Mouse (Mus musculus) frontal cortex, postnatal 25 days (tissue): ENCODE results near the gene Plac8.

Source experiments
- DNase-seq, 2 experiments: peaks; one replicate each; pipeline ENCODE4 v3.0.0; 2022; ENCODE audit warnings: low spot score in 2 of 2

Plac8 gene

GRCm38 (mm10) chr5:100535826-100536225, 36.2 kb downstream of the Plac8 start:
- no peak for DNase-seq

- no peak for DNase-seq
Measured at GRCm38 (mm10) chr5:100526164-100526563, 45.9 kb downstream of the Plac8 start.

- no peak for DNase-seq
Measured at GRCm38 (mm10) chr5:100525620-100526019, 46.4 kb downstream of the Plac8 start.

DNA sequence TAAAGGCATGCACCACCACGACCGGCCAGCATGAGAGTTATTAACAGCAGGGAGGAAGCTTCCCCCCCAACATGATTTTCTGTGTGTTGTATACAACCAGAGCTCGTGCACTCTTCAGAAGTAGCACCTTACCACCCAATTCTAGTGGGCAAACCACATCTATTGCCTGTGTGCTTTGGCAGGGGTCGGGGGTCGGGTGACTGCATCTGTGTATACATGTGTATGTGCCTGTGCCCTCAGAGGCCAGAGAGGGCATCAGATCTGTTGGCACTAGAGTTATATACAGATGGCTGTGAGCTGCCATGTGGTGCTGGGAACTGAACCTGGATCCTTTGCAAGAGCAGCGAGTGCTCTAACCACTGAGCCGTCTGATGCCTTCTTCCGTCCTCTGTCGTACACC, 47.1 kb downstream of the Plac8 start:
- DNase-seq = no peak

GRCm38 (mm10) chr5:100523331-100523730, 48.7 kb downstream of the Plac8 start:
- DNase-seq = no peak

DNA sequence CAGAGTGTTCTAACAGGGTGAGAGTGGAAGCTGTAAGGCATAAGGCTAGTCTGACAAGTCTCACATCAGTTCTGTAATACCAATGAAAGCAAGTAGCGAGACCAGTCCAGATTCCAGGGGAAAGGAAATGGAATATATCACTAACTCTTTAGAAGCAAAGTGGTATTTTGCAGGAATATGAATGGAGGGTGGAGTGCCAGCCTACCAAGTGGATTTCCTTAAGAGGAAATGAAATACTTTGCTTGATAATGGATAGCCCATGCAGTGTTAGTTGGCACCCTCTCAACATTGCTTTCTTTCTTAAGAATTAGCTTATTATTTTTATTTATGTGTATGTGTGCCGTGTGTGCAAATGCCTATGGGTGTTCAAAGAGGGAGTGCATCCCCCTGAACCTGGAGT, 51.8 kb downstream of the Plac8 start:
- no peak for DNase-seq

DNA sequence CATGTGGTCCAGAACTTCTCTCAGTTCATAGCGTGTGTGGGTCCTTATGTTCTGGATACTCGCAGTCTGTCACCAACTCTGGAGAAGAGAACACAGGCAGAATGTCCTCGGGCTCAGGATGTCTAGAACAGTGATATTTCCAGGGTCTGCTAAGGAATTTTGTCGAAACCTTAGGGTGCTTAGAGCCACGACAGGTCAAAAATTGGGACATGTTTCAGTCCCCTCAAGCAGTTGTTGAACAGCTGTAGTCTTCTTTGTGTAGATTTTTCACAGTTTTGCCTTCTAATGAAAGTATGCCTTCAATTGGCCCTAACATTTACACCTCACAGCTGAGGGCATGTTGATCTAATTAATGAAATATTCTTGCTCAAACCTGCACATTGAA, 53.0 kb downstream of the Plac8 start:
- DNase-seq = no peak

DNA sequence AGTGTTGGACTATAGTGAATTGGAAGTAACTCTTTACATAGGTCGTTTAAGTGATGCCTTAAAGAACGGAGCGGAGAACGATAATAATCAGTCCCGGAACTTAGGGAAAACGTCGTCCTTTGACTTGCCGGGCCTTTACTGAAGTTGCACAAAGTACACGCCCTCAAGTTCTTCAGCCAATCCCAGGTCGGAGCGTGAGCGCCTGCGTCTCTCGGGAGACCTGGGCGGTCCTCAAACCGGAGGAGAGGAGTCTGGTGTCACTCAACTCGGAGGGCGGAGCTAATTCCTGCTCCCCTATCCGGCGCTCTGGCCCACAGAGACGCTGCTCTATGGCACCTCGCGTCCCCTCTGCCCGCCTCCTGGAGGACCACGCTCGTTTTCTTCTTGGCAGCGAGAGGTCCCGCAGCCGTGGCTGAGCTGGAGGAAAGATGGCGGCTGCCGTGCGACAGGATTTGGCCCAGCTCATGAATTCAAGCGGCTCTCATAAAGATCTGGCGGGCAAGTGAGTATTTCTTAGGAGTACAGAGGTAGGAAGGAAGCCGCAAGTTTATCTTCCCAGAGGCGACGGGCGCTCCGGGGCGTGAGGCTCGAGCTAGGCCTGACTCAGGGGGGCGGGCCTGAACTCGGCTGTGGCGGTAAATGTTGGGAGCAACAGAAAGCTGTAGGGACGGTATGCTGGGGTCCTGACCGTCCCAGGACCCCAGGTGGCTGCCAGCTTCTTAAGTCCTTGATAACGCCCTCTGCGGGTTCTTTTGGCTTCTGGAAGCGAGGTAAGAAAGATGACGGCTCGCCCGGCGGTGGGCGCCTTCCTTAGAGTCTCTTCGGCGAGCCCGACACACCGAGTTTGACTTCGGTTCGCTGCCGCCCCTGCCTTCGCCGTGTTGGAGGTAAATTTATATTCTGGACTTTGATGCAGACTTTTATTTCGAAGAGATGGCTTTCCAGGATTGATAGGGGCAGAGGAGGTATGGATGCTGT, 53.7 kb downstream of the Plac8 start, which contains the start of gene Cops4:
Gene Cops4 (plus strand): TSS at position 261 of the 978 bp plus-strand sequence.
- DNase-seq = peak; percentile 83 to 95

DNA sequence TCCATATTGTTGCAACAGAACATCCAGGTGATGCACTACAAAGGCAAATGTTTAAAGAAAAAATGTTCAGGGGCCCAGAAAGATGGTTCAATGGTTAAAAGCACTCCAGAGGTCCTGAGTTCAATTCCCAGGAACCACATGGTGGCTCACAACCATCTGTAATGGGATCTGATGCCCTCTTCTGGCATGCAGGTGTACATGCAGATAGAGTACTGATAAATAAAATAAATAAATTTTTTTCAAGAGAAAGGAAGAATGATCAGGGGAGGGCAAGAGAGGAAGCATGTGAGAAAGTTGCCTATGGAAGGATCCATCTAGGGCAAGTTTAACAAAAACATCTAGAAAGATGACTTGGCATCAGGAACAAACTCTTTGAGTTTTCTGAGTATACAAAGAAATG, 59.5 kb downstream of the Plac8 start:
- DNase-seq = no peak

GRCm38 (mm10) chr5:100509247-100509646, 62.8 kb downstream of the Plac8 start:
- DNase-seq = no peak
